Mouse (Mus musculus) embryo, embryonic 9.5 days (tissue): ENCODE measurements around the gene Traf4.
"Not testable (repeated sequence)": the region's sequence is repeated elsewhere in the genome, so short reads cannot be mapped to it uniquely, and the experiment has no call there.

Source experiments
- DNase-seq: peaks from one replicate; pipeline ENCODE4 v3.0.0-alpha.2; 2017; ENCODE audit errors: extremely low spot score

Traf4 gene

DNA sequence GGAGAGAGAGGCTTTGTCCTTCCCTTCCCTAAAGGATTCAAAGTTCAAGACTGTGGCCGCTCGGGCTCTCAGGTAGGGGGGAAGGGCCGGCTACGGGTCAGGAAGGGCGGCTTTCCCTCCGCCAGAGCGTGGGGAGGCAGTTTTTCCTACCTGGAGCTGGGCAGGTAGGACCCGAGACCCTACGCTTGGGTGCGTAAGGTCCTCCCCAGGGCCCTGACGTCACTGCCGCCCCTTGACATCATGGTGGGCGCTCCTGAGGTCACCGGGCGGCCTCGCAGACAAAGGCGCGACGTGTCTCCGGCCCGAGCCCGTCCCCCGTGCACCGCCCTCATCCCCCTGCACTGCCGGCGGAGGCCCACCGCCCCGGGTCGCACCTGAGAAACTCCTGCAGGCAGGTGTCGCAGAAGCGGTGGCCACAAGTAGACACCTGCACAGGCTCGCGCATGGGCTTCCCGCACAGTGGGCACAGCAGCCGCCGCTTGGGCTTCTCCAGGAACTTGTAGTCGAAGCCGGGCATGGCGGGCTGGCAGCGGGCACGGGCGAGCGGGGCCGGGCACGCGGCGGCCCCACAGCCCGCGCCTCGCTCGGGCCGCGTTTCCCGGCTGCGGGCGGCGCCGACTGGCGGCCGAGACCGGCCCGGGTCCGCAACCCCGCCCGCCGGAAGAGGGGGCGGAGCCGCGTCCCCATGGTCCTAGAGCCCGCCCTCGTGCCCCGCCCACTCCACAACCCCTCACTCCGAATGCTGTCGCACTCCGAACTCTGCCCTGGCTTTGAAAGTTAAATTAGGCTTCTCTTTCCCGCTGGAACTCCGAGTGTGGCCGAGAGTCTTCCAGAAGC is at the start of gene Traf4:
Traf4 (minus strand) TSS at position 666 of the 837 bp plus-strand sequence.
- peak; percentile 90 for DNase-seq

DNA sequence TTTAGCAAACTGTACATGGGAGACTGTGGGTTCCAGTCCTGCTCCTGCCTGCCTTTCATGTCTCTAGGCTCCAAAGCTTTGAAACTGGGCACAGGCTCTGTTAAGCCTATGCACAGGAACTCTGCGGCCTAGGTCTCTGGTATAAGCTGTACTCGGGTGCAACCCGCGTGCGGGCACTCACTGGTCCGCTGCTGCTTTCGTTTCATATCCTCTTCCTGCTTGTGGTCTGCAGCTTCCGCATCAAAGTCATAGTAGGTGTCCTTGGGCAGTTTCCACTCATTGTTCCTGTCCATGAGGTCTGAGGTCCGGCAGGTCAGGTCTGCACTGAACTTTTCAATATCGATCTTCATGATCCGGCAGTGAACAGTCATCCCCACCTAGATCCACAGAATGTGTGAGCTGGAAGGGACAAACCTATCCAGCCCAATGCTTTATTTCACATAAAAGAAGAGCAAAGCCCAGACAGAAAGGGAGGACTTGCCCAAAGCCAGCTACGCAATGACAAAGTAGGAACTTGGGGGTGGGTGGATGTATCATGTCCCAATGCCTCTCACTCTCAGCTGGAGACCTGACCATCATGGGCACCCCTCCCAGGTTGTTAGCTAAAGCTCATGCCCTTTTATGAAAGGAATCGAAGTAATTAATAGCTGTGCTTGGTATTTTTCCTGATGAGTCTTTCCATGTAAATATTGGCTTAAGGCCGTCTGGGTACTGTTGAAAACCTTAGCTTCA is 47.9 kb upstream of the Traf4 start:
- no peak for DNase-seq

DNA sequence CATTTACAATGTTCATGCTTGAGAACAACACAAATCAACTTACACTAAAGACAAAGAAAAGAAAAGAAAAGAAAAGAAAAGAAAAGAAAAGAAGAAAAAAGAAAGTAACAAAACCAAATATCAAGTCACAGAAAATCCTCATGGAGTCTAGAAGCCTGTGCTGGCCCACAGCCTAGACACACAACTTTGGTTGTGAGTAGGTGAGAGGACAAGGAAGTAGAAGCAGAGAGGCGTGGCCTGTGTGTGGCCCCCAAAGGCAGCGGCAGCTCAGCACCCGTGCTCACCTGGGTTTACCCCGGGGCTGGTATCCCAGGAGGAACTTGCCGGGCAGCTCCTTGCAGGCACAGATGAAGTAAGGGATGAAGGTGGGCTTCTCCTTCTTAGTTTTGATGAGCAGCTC is 46.1 kb upstream of the Traf4 start:
- DNase-seq: no peak

DNA sequence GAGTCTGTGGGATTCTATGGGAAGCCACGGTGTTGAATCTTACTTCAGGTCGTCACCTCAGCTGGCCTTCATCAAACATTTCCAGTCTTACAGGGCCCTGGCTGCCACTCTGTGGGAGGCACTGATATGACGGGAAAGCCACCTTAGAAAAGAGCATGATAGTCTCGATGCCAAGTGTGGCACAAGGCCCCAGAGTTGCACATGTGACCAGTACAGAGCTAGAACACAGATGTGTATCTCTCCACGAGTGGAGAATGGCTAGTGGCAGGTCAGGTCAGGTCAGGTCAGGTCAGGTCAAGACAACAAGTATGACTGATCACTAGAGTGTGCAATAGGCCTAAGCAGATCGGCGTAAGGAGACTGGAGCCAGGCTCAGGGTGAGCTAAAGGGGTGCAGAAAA is 45.2 kb upstream of the Traf4 start:
- no peak for DNase-seq

DNA sequence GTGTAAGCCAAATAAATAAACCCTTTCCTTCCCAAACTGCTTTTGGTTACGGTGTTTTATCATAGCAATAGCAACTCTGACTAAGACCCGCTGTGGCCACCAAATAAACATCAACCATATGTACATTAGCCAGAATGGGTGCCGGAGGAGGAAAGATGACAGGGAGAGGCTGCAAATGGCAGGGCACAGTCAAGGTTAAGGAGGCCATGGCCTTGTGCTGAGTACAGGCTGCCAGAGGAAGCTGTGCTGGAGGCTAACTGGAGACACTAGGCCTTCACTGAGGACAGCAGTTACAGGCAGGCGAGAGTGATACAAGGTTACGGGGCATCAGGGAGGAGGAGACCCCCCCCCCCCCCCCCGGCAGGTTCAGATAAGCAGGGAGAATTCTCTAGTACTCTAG is 44.5 kb upstream of the Traf4 start:
- no peak for DNase-seq

DNA sequence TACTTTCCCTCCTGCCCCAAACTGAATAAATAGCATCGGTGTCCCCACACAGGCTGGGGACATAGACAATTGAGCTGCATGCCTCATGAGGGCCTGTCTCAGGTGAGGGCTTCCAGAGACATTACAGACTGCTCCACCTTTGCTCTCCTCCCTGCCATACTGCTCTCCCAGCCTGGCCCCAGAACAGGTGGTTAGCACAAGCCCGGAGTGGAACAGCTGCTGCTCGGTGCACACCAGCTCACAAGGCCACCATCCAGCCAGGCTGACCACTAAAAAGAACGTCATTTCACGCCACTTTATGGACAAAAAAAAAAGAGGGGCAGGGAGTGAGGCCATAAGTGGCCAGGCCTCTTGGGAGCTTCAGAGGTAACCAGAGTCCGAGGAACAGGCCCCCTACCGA is 41.8 kb upstream of the Traf4 start:
- no peak for DNase-seq

DNA sequence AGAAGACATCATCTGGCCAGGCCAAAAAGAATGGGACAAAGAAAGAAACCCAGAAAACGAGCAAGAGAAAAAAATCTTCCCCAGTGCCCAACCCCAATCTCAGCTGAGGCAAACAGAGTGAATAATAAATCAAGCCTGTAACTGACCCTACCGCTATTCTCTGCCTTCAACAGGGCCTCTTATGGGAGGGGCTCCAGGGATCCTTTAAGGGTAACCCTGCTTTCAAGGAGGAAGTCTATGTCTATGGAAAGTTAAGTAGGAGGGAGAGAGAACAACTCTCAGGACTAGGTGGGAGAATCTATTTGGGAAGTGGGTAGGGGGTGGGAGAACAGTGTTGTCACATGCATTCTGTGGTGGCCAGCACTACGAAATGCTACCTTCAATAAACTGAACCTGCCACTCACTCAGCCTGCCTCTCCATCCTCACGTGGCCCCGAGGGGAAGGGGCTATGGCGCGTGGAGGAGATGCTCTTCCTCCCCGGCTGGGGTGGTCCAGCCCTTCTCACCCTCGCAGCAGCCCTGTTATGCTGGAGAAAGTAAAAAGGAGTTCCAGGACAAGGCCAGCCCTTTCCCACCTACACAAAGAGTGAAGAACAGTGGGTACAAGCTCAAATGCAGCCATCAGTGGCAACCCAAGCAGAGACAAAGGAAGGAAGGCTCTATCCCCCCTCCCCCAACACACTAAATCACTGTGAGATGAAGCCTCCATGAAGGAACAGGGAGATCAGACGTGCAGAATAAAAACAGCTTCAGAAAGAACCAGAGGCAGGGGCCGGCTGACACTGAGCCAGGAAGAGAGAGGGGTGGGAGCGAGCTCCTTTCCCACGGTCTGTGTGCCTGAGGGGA is 40.2 kb upstream of the Traf4 start:
- DNase-seq: peak; percentile 39

DNA sequence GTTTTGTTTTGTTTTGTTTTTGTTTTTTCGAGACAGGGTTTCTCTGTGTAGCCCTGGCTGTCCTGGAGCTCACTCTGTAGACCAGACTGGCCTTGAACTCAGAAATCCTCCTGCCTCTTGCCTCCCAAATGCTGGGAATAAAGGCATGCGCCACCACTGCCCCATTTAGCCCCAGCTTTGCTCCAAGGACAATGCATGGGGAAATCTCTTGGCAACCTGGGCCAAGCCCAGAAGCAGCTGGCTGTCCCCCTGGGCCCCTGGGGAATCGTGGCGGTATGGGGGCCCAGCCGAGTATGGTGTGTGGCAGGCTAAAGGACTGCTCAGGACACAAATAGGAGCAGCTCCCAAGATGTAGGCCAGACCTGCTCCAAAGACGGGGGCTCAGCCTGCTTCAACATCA is 38.9 kb upstream of the Traf4 start:
- DNase-seq: no peak

DNA sequence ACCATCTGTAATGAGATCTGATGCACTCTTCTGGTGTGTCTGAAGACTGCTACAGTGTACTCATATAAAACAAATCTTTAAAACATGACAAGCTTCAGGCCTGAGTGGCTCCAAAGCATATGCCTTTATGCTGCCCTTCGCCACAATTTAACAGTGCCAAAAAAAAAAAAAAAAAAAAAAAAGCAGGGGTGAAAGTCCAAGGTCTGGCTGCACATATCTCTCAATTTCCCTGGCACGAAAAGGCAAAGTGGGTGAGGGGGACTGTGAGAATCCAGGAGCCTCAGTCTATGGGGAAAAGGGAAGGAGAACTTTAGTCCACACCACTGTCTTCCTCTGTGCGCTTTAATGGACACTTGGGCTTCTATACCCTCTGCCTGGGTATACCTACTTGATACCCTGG is 37.0 kb upstream of the Traf4 start:
- no peak for DNase-seq

DNA sequence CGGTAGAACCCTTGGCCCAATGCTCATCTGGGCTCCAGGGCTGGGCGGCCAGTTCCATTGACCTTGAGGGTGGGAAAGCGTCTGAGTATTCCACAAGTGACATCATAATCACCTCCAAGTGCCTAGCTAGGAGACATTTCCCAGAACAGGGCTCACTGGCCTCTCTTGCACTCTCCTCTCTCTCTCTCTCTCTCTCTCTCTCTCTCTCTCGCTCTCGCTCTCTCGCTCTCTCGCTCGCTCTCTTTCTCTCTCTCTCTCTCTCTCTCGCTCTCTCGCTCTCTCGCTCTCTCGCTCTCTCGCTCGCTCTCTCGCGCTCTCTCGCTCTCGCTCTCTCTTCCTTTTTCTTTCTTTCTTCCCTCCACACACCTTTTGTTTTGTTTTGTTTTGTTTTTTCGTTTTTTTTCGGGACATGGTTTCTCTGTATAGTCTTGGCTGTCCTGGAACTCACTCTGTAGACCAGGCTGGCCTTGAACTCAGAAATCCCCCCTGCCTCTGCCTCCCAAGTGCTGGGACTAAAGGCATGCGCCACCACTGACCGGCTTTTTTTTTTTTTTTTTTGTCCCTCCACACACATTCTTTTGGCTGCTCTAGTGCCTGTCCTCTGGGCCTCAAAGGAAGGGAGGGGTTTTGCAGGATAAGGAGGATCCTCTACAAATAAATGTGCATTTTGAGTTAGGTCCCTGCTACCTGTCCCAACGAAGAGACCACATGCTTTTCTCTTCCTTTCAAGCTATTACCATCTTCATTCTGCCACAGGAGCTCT is 29.9 kb upstream of the Traf4 start:
- no peak for DNase-seq

DNA sequence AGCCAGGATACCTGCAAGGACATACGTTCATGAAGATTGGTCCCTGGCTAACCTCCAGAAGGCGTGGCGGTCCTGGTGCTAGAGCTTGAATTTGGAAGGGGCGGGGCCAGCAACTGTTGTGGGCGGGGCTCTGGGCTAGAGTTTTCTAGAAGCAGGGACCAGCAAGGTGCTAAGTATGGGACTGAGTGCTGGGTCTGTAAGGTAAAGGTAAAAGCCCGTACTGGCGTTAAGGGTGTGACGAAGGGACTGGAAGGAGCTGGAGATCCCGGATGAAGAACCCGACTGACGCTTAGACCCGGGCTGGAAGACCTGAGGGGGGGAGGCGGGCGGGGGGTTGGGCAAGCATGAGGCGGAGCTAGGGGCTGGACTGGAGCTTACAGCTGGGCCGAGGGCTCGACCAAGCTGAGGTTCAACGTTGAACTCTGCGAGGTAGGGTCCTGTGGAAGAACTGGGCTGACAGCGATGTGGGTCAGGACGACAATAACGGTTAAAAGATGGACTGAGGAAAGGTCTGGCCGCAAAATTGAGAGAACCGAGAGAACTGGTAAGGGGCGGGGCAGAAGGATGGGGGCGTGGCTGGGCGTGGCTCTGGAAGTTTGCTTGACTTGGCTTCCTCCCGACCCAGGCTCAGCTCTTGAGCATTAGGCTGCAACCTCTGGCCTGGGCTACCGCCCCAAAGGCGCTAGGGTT is 29.2 kb upstream of the Traf4 start:
- DNase-seq: peak; percentile 85

DNA sequence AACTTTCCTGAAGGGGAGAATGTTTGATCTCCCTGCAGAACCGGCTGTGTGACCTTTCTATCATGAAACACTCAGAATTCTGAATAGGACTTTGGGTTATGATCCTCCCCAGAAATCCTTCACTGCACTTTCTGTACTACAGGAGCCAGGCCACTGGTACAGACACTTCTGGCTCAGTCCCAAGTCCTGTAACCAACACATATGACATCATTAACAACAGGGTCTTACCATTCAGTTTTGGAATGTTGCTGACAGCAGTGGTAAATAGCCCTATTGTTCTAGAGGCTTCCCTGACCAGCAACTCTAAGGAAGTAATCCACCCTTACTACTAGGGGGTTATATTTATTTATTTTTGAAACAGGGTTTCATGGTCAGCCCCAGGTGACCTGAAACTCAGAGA is 27.7 kb upstream of the Traf4 start, which contains the start of gene Proca1:
Proca1 (plus strand) TSS at position 280 of the 400 bp plus-strand sequence.
- DNase-seq: no peak

DNA sequence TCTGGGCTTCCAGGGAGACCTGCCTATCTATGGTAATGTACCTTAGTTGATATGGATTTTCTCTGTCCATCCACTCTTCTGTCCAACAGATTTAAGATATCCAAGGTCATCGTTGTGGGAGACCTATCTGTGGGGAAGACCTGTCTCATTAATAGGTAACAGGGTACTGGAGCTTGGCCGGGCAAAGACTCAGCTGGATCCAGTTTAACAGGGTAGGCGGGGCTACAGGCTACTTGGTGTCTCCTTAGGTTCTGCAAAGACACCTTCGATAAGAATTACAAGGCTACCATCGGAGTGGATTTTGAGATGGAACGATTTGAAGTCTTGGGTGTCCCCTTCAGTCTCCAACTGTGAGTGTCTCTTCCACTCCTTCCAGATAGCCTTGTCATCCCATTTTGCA is 24.7 kb upstream of the Traf4 start:
- no peak for DNase-seq

DNA sequence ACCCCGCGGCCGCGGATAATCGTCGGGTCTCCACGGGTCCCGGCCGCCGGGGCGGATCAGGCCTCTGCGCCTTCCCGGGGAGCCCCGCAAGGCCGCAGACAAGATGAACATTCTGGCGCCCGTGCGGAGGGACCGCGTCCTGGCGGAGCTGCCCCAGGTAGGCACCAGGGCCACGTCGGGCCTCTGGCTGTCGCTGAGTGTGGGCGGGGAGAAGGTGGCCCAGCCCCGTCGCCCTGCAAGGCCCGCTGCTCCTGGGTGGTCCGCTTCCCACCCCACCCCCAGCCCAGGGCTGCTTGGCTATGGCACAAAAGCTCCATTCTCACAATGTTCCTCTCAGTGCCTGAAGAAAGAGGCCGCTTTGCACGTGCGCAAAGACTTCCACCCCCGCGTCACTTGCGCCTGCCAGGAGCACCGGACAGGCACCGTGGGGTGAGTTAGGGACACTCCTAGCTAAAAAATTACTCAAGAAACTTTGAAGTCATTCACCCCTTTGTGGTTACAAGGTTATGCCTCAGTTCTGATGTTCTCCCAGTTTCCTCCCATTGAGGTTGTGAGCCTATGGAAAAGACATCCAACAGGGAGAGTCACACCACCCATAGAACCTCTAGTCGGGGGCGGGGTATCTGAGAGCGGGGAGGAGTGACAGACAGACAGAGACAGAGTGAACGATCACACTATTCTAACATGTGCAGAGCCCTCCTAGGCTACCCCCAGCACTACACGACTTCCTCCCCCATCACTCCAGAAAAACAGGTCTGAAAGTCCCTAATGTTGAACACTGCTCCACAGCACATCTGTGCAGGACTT is 24.0 kb upstream of the Traf4 start:
- peak; percentile 94 for DNase-seq

DNA sequence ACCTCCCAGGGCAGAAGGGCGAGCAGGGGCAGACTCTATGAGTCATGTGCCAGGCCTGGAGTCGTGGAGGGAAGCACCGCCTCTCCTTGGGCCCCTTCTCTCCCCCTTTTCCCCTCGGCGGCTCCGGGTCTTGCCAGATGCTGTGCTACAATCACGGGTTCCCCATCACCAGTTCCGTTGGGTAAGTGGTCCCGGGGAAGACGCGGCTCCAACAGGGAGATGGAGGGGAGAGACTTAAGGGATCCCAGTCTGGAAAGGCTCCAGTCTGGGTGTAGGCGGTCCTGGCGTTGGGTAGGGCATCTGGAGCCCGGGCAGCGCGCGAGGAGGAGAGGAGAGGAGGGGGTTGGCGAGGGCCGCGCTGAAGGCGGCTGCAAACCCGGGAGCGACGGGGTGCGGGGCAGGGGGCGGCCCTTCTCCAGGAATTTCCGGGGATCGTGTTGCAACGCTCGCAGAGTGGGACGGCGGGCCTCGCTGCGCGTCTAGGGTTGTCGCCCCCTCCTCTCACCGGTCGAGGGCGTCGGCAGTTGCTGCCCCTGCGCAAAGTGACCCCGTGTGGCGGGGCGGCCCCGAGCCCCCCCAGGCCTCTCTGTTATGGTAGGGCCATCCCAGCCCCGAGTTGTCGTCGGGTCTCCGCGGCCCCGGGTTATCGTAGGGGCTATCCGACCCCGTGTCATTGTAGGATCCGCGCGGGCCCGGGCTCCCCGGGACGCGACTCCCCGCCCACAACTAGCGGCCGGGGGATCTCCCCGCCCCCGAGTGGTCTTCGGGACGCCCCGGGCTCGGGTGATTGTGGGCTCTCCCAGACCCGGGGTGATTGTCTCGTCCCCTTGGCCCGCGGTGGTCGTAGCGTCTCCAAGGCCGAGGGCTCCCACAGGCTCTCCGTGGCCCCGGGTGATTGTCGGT is 23.2 kb upstream of the Traf4 start, which contains the start of gene Rab34:
Rab34 (plus strand) TSS at position 100 of the 903 bp plus-strand sequence.
- peak; percentile 92 for DNase-seq

DNA sequence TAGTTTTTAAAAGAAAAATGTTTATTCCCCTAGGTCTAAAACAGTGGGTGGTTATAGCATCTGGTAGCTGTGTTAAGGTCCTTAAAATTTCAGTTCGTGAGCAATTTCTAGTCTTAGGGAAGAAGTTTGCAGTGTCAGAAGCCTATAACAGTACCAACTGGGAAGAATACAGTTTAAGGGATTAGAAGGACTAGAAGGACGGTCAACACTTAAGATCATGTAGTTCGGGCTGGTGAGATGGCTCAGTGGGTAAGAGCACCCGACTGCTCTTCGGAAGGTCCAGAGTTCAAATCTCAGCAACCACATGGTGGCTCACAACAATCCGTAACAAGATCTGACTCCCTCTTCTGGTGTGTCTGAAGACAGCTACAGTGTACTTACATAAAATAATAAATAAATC is 19.3 kb upstream of the Traf4 start:
- DNase-seq: not testable (repeated sequence)

DNA sequence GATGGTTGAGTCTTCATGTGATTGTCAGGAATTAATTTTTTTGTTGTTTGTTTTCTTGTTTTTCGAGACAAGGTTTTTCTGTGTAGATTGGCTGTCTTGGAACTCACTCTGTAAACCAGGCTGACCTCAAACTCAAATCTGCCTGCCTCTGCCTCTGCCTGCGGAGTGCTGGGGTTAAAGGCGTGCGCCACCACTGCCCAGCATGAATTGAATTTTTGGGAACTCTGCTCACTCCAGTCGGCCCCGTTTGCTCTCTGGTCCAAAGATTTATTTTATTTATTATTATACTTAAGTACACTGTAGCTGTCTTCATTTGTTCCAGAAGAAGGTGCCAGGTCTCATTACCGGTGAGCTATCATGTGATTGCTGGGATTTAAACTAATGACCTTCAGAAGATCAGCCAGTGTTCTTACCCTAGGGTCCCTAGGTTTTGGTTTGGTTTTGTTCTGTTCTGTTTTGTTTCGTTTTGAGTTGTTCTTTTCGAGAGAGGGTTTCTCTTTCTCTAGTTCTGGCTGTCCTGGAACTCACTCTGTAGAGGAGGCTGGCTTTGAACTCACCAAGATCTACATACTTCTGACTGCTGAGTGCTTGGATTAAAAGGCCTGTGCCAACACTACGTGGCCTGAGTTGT is 18.6 kb upstream of the Traf4 start:
- DNase-seq: no peak
